Mouse (Mus musculus) layer of hippocampus, adult 9-10 months (tissue): ENCODE measurements around the gene Steap3.
"Not testable (repeated sequence)": the region's sequence is repeated elsewhere in the genome, so short reads cannot be mapped to it uniquely, and the experiment has no call there.

Experiments
- DNase-seq: peaks from one replicate; pipeline ENCODE4 v3.0.0; 2022; ENCODE audit warnings: low spot score

Steap3 gene

DNA sequence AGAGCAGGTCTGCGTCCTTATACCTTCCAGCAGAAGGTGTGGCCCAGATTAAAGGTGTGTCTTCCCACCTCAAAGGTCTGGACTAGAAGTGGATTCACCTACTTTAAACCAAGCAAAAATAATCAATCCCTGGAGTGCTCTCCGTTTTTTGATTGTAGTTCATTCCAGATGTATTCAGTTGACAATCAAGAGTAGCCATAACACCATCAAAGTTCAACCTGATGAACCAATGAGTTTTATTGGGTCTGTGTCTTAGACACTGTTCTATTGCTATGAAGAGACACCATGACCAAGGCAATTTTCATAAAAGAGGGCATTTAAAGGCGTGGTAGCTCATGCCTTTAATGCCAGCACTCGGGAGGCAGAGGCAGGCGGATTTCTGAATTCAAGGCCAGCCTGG is at the start of gene Steap3:
TSS of gene Steap3 (minus strand) at position 101 of the 400 bp plus-strand sequence.
- no peak for DNase-seq

DNA sequence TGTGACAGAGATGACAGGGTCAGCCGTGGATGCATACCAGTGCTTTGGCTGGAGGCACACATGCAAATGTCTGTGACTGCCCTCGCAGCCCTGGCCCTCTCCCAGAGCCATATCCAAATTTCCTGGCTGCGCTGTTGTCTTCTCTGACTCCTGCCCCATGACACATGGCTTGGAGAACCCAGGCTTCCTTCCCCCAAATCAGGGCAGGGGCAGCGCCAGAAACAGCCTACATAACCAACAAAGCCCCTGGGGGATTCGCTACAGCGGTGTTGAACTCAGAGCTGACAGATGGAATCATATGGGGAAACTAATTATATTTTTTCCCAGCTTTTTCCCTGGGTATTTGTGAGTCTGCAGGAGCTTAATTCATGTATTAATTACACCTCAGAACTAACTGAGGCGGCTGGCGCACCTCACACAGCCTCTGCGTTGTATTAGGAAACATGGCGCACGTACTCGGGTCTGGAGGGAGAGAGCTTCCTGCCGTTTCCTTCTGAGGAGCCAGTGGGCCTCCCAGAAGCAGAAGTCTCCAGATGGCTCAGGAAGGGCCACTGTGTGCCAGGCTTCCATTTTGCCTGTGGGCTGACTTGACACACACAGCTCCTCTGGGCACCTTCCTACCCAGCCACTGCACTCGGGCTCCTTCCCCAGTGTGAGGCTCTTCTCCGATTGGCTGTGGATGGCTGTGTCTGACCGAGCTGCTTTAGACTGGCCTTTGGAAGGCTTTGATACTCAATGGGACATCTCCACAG is 48.9 kb upstream of the Steap3 start:
- no peak for DNase-seq

GRCm38 (mm10) chr1:120305801-120306200 is 33.3 kb upstream of the Steap3 start:
- no peak for DNase-seq

GRCm38 (mm10) chr1:120296936-120297335 is 24.4 kb upstream of the Steap3 start:
- no peak for DNase-seq

- DNase-seq, result no peak
Observed at GRCm38 (mm10) chr1:120293803-120294202, 21.3 kb upstream of the Steap3 start.

- no peak for DNase-seq
Observed at GRCm38 (mm10) chr1:120291709-120292108, 19.2 kb upstream of the Steap3 start.

DNA sequence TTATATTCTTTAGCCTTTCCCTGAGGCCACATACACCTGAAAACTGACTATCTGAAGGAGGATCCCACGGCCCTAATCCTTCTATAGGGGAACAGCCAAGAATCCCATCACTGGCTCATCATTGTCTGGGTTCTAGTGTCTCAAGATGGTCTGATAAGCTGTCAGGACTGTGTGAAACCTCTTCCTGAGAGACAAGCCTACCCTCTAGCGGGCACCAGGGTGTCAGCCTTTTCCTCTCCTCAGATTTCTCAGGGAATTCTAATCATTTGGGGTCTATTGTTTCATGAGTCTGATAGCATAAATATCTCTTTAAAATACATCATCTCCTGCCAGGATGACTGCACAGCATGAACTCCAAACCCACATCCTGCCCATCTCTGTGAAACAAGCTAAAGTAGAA is 17.3 kb upstream of the Steap3 start:
- DNase-seq, result no peak

DNA sequence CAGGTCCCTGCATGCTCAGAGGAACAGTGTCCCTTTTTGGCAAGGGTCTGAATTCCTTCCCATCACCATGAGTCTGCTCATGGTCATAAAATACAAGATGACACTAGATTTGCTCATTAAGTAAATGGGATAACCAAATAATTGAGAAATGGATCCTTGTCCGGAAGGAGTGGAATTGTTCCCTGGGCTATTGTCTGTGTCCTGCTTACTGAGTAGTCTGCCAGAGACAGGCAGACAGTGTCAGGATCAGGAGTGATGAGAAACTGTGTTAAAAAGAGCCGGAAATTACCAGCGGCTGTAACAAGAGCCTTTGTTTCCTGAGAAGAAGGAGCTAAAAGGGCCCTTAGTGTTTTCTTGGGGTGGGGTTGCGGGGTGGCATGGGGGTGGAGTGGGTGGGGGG is 15.2 kb upstream of the Steap3 start:
- DNase-seq, result no peak

GRCm38 (mm10) chr1:120276058-120276457 is 3.6 kb upstream of the Steap3 start:
- DNase-seq, result not testable (repeated sequence)

- DNase-seq, result no peak
Observed at GRCm38 (mm10) chr1:120275224-120275623, 2.7 kb upstream of the Steap3 start.

- DNase-seq, result no peak
Observed at GRCm38 (mm10) chr1:120270882-120271281, 1.6 kb downstream of the Steap3 start.

DNA sequence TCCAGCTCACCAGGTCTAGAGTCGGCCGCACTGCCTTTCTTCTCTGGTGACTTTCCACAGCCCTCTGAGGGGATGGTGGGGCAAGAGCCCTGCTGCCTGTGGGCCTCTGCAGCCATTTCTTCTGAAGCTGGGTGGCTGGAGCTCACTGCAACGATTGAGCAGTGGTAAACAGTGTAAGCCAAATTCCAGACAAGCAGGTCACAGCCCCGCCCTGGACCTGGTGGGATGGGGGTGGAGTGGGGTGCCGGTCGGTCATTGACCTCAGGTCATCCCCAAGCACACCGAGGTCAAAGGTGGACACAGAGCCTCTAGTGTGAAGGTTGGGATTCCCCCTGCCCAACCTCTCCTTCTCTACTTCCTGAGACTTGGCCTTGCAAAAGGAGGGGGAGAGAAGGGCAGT is 2.4 kb downstream of the Steap3 start:
- DNase-seq, result no peak

DNA sequence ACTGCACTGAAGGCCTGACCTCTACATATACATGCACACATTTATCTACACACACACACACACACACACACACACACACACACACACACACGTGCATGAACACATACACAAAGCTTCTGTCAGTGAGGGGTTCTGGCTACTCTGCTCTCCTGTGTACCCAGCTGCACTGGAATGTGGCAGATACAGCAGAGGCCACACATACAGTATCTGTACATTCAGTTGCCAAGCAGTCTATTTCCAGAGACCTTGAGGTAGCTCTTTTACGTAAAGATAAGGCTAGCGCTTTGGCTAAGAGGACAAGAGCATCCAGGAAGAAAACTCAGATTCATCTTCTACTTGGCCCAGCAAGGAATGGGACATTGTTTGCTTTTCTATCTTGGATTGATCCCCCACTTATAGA is 4.9 kb downstream of the Steap3 start:
- DNase-seq, result no peak

DNA sequence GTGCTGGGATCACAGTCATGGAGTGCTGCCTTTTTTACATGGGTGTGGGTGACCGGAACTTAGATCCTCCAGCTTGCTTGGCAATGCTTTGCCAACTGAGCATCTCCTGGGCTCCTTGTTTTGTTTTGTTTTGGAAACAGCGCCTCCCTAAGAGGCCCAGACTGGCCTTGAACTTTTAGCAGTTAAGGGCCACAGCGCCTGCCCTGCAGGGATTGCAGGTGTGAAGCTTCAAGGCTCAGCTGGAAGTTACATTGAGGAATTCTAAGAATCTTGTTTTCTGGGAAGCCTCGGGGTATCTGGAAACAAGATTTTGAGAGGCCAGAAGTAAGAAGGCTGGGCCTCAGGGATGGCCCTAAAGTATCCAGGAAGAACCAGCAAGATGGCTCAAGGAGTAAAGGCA is 6.0 kb downstream of the Steap3 start:
- DNase-seq, result no peak

GRCm38 (mm10) chr1:120264861-120265686 is 7.4 kb downstream of the Steap3 start:
- peak; percentile 24 for DNase-seq

GRCm38 (mm10) chr1:120263226-120263625 is 9.3 kb downstream of the Steap3 start:
- DNase-seq, result no peak

GRCm38 (mm10) chr1:120261166-120261565 is 11.3 kb downstream of the Steap3 start:
- no peak for DNase-seq

DNA sequence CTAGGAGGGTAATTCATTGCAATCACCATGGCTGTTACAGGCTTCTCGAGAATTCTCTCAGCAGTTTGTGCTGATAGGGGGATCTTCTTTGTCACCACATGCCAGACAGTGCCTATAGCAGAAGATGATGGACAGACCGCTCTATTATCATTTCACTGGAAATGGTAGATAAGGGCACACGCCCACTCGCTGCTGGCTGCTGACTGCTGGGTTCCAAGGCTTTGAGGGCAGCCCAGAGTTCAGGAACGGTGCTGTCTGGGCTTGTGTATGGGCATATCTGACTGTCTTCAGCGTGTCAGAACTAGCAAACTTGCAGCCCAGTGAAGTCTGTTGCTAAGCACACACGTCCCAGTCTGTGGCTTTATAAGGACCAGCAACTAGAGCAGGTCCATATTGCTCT is 13.3 kb downstream of the Steap3 start:
- DNase-seq, result no peak

- DNase-seq, result no peak
Observed at GRCm38 (mm10) chr1:120258744-120259143, 13.8 kb downstream of the Steap3 start.

DNA sequence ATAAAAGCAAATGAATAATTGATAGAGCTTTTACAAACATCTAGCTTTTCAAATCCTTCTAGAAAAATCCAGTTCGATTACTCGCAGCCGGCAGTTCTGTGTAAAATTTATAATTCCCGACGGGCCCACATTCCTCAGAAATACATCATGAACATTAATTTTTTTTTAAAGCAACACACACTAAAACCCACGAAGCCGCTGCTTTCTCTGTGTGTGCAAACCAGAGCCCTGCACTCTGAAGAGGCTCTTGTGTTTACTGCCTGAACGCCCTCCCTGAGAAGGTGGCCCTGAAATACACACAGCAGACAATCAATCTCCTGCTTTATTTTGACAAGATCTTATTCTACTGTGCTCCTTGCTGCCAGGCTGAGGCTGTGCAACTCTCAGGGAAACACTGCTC is 14.3 kb downstream of the Steap3 start:
- DNase-seq, result no peak

DNA sequence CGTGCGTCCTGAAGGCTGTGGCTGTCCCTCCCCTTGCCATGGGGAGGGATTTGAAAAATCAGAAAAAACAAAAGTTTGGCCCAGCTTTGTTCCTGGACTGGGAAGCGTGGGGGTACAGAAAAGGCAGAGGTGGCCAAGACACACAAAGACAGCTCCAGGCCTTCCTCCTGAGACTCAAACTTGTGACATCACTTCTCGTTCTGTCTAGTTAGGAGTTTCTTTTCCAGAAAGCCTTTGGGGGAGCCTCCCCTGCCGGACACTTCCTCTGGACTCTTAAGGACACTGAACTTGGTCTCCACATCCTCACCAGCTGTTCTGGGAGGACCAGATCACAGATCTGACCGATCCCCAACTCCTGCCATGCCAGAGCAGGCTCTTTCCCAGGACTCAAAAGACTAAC is 18.8 kb downstream of the Steap3 start:
- DNase-seq, result no peak

GRCm38 (mm10) chr1:120252519-120253160 is 19.9 kb downstream of the Steap3 start:
- DNase-seq, result no peak

GRCm38 (mm10) chr1:120251193-120251592 is 21.3 kb downstream of the Steap3 start:
- DNase-seq, result no peak
